Mouse (Mus musculus) c-Kit-positive CD71-positive TER-119-positive erythroid progenitor cells, embryonic 14.5 days (primary cell): Measurements from ENCODE around the gene Dpm2.

Experiments used
- DNase-seq: peaks from one replicate; pipeline ENCODE4 v3.0.0-alpha.2; 2013; ENCODE audit warnings: low spot score

The Dpm2 gene

DNA sequence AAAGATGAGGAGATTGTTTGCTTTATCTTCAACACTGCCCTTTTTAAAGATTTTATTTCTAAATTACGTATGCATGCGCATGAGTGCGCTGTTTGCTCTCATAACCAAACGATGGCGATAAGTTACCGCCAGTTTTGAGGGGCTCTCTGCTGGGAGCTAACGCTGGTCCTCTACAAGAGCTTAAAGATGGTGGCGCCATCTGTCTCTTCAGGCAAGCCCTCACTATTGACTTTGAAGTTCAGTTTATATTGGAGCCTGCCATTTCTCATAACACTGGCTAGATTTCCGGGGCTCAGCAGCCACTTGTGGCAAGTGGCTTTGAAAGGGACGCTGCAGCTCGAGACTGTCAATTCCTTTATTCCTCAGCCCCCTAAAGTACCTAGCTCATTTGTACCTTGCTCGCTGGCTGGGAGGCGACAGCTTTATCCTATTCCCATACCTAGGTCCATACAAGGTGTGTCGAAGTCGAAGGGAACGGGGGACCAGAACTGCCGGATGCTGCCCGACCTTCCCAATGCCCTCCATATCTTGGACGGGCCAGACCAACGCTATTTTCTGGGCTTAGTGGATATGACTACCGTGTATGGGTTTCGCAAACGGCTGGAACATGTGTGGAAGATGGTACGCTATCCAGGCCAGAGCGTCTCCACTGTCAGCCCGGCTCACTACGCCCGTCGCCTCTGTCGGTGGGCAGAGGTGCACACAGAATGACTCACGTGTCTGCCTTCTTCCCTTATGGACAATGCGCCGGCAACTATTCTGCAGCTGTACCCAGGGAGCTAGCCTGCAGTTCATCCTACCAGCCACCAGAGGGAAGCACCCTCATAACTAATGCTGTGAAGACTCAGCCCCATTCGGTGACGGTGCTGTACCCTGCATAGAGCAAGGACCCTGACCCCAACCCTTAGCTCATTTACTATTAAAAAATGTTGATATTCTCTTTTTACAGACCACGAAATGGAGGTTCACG, 12.5 kb downstream of the Dpm2 start:
- peak; percentile 79 for DNase-seq

DNA sequence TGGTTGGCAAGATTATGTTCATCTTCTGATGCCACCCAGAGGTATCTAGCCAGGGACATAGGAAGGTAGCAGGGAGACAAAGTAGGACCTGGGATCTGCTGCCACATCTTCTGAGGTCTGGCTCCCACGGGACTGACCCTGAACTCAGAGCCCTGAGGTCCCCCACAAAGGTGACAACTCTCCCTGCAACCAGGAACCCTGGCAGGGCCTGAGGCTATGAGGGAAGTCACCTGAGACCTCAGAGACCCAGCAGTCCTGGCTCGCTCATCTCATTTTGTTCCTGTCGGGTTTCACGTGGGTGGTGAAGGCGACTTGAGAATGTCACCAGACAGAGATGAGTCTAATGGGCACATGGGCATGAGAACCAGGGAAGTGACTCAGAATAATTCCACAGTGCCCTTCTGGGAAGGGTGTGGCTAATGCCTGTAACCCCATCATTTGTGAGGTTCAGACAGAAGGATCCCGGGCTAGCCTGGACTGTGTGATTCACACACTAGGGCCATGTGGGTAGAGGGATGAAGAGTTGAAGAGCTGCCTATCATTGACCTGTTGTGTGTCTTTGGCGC, 14.6 kb downstream of the Dpm2 start:
- no peak for DNase-seq

DNA sequence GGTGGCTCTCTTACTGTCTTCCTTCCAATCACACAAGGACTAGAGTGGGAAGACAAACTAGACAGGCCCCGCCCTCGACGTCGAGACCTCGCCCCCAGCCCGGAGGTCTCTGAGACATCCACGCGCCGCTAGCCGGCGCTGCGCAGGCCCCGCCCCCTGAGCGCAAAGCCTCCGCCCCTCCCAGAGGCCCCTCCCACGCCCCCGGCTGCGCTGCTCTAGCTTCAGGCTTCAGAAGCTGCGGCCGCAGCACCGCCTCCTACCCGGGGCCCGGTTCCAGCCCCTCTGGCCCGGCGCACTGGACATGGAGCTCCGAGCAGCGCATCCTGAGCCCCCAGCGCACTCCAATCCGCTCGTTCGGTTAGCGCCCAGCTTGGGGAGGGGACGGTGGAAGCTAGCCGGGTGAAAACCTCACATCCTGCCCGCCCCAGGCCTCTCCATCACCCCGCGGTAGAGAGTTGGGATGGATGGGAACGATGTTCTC, 16.3 kb downstream of the Dpm2 start, which contains the start of gene St6galnac4:
TSS of gene St6galnac4 (plus strand) at position 225 of the 481 bp plus-strand sequence.
- peak; percentile 86 for DNase-seq

DNA sequence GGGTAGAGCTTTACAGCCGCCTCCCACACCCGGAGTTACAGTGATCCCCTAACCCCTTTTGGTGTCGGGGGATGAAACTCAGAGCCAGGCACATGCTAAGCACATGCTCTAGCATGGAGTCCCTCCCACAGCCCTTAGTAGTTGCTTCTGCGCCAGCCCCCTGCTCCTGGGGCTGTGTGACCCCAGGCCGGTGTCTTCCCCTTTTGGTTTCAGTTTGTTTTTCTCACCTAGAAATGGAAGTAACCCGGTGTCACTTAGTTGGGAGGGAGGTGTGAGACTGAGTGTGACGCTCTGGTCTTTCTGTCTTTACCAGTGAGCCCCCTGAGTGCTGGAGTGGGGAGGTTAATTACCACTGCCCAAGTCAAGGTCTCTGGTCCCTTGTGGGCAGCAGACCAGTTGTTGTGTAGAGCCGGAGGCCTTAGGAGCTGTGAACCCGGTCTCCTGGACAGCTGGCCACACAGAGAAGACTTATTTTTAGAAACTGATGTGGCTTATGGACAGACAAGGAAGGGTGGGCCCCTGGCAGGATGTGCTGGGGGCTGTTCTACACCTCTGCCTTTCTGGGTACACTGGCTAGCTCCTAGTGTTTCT, 17.2 kb downstream of the Dpm2 start:
- no peak for DNase-seq

DNA sequence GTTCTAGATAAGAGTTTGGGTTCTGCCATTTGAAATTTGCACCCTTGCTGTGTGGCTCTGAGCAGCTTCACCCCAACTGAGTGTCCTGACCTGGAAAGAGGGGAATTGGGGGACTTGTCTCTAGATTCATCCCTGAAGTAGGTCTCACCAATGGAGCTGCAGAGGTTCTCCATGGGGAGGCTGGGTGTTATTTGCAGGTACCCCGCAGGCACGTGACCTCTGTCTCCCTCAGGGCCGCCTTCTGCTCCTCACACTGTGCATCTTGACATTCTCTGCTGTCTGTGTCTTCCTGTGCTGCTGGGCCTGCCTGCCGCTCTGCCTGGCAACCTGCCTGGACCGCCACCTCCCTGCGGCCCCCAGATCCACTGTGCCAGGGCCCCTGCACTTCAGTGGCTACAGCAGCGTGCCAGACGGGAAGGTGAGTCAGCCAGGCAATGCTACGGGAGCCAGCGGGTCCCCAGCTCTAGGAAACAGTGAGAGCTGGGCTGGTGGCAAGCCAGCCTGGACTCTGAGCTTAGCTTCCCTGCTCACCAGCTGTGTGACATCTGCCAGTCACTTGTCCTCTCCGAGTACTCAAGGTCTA, 18.6 kb downstream of the Dpm2 start:
- DNase-seq = no peak

DNA sequence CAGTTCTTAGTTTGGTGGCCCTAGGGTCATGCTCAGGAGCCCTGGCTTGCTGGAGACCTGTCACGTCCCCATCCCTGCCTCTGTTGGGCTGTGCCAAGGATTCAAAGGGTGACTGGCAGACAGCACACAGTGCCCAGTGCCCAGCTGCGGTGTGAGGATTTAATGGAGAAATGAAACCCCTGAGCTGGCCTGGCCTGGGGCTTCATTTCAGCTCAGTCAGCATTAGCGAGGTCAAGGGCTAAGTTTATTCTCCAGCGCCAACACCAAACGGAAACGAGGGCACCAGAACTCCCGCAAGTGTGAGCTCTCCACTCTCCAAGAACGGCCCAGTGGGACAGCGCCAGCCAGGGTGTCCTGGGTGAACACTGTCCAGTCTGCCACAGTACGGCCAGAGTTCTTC, 19.6 kb downstream of the Dpm2 start:
- DNase-seq = no peak

DNA sequence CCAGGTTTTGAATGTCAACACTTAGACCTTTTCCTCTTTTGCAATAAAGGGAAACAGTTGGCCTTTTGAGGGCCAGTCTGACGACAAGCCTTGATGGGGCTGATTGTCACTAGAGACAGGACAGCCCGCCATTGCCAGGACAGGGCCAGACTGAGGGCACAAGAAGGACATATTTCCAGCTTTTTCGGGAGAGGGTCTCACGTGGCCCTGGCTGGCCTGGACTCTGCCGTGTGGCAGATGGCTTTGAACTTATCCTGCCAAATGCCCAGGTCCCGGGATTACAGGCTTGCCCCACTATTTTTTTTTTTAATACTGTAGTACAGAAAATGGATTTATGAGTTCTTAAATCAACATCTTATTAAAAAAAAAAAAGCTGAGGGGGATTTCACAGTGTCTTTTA, 20.6 kb downstream of the Dpm2 start:
- DNase-seq = no peak

DNA sequence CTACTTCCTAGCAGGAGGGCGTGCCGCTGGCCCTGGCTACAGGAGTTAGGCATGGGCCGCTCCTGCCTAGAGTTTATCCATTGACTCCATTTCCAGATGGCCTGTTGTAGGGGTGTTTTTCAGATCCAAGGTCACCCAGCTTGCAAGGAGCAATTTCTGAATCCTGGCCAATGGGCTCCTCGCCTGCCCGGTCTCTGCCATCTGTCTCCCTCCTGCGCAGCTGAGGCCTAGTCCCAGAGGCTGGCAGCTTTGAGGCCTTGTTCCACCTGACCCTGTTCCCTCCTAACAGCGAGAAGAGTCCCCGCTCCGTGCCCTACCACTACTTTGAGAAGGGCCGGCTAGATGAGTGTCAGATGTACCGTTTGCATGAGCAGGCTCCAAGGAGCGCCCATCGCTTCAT, 26.1 kb downstream of the Dpm2 start:
- no peak for DNase-seq

DNA sequence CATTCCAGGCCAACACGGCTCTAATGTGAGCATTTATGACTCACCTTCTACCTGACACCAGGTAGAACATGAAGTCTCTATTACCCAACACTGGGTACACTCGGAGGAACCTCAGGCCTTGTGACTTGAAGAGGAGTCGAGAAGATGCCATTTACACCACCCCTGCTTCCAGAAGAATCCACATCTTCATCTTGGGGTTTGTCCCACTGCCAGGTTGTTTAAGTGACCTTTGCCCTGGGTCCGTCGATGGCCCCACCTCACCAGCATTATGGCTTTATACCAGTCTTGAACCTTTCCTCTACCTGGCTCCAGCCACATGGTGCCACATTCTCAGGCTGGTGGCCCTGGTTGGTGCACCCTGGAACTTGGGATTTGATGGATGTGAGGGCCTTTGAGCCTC, 26.6 kb downstream of the Dpm2 start:
- no peak for DNase-seq

DNA sequence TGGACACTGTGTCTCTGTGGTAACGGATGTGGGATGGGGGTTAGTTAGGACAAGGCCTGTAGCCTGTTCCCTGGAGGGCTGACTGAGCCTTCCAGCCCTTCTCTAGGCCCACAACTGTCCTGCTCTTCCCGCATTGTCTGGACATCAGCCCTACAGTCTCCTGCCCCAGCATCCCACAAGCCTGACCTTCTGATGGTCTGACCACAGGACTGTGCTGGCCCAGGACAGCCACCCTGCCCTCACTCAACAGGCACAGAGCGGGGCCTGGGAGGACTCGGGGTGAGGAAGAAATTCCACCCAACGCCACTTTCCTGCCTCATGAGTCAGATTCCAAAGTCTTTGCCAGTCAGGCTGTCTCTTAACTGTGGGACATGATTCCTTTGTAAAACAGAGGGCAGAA, 27.0 kb downstream of the Dpm2 start:
- no peak for DNase-seq

DNA sequence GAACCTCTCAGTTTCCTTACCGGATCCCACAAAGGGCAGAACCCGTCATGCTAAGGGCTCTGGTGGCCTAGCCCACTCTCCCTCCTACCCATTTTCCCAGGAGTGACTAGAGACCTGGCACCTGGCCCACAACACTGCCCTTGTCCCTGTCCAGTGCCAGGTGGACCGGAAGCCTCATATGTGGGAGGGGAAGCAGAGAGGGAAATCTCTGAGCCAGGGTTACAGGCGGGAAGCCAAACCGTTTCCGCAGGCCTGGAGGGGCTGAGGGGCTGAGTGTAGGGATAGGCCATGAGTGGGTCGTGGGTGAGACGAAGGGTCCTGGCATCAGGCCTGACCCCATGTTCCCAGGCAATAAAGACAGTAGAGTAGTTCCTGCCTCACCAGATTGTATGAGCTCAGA, 27.8 kb downstream of the Dpm2 start:
- no peak for DNase-seq

DNA sequence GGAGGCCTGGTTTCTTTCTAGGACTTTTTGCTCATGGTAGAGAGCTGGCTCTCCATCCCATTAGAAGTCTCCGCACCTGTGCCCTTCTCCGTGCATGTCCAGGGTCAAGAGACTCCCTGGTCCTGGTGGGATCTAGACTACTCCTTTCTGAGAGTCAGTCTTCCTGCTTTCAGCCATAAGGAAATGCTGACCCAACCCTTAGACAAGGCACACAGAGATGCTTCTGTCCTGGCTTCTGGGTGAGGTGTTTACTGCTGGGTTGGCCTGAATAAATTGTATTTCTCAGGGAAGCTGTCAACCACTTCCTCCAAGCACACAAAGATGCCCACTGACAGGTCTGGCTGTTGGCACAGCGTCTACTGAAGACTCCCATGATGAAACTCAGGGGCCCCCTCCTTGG, 28.8 kb downstream of the Dpm2 start, which contains the start of gene St6galnac6:
TSS of gene St6galnac6 (plus strand) at position 301 of the 400 bp plus-strand sequence.
- DNase-seq = no peak

DNA sequence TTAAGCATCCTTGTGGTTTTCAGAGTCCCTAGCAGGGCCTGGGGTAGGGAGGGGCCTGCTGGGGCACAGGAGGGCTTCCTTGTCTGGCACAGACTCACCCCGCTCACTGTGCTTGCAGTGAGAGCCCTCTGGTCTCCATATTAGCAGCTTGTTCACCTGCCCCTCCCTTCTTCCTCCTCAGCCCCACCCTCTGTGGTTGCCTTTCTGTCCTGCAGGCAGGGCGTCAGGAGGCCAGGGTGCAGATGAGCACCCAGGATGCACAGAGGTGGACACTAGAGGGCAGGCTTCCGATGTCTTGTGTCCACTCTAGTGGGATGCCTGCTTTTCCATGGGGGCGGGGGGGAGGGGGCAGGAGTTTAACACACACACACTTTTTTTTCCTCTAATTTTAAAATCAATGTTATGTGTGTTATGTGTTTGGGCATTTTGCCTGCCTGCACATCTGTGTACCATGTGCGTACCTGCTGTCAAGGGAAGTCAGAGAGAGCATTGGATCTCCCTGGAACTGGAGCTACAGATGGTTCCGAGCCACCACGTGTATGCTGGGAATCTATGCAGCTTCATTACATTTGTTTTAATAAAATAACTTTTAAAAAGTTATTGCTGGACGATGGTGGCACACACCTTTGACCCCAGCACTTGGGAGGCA, 30.9 kb downstream of the Dpm2 start:
- DNase-seq = peak; percentile 62

DNA sequence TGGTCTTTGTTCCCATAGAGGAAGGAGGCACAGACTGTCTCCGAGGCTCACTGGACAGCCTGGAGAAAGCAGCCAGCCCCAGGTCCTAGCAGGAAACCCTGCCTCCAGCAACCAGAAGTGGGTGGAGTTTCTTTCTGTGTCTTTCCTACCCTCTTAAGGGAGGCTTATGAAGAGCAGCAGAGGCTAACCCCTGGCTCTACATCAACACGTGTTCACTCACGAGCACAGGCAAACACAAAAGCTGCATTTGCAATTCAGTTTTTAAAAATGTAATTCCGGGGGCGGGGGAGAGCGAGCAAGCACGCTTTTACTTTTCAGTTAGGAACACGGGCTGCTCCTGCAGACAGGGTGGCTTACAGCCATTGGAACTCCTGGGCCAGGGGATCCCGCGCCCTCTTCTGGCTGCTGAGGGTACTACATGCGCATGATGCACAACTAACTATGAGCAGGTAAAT, 32.0 kb downstream of the Dpm2 start:
- DNase-seq = peak; percentile 75

DNA sequence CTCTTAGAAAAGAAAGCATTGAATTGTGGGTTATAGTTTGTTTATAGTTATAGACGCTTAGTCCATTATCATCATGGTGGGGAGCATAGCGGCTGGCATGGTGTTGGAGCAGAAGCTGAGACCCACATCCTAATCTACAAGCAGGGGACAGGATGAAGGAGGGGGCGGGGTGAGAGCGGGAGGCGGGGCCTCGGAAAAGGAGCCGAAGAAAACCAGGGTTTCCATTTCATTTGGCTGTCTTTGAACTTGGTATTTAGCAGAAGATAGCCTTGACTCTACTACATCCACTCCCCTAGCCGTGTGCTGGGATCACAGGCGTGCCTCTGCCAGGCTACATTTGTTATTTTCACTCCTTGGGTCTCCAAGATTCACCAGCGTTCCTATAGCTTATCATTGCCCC, 34.0 kb downstream of the Dpm2 start:
- no peak for DNase-seq

DNA sequence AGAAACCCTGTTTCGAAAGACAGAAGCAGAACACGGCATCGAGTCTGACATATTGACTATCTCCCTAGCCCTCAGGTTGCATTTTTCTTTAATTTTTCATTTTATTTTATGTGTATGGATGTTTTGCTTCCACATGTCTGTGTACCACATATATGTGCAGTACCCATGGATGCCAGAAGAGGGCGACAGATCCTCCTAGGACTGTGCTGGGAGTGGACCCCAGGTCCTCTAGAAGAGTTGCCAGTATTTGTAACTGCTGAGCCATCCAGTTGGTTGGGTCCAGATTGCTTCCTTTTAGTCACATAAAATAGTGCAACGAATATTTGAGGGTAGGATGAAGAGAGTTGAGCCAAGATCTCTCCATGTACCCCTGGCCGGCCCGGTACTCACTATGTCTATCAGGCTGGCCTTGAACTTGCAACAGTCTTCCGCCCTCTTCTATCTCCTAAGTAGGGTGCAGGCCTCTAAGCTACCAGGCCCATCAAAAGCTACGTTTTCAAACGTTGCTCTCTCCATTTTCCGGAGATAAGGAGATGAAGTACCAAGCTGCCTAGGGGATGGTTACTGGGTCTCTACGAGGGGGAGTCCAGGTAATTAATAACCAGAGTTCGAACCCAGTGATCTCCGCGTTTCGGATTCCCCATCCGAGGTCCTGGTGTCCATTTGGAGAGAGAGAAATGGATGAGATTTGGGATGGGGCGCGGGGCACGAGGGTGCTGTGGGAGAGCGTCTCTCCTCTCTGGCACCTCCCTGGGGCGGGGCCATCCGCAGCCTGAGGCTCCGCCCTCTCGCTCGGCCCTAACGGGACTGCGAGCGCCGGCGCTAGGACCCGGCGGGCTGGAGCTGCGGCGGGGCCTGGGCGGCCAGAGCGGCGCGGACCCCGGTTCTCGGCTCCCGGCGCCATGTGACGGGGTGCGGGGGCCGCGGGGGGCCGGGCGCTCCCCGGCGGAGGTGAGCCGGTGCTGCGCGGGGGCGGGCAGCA, 35.8 kb downstream of the Dpm2 start:
- peak; percentile 82 for DNase-seq

DNA sequence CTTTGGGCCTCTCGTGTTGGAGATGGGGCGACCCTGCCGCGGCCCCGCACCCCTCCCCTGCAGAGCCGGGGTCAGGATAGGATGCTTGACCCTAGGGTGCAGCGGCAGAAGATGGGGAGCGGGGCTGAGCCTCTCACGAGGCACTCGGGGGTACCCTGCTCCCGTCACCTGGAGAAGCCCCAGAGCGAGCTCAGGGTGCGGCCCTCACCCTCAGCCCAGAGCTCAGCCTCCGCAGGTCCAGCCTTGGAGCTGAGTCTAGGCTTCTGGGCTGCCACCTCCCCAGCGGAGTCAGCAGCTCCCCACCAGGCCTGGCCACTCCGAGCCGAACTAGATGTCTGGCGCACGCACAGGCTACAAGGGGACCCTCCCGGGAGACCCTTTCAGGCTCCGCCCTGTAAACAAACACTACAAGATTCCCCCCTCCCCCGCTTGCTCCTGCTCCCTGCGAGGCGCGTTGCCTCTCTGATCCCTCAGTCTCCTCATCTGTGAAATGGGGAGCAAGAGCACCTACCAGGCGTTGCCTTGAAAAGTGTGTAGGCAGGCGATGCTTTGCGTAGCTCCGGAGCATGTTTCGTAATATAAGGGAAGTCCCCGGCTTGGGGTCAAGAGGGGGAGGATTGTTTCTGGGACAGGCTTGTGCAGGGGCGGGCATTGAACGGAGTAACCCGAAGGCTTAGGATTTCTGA, 36.7 kb downstream of the Dpm2 start:
- DNase-seq = peak; percentile 56

DNA sequence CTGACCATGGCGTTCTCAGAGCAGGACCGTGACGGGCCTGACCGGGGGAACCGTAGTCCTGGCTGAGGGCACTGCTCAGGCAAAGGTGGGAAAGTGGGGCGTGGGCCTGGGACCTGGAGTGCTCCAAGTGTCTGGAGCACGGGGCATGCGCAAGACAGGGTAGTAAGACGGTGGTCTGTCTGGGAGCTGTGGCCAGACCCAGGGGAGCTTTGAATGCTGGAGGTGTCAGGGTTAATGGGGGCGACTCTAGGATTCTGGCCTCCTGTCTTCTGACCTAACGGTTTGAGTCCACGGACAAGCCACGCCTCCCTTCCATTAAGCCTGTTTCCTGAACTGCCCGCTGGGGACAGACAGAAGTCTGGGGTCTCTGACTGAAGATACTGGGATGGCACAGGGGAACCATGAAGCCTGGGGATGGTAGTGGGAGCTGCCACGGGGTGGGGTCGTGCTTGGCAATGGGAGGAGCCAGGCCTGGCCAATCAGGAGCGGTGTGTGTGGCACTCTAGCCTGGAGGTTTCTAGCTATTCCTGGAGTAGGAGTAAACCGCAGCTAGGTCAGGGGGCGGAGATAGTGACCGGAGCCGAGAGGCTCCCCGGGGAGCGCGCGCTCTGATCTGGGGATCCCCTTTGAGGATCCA, 37.6 kb downstream of the Dpm2 start:
- peak; percentile 77 for DNase-seq

DNA sequence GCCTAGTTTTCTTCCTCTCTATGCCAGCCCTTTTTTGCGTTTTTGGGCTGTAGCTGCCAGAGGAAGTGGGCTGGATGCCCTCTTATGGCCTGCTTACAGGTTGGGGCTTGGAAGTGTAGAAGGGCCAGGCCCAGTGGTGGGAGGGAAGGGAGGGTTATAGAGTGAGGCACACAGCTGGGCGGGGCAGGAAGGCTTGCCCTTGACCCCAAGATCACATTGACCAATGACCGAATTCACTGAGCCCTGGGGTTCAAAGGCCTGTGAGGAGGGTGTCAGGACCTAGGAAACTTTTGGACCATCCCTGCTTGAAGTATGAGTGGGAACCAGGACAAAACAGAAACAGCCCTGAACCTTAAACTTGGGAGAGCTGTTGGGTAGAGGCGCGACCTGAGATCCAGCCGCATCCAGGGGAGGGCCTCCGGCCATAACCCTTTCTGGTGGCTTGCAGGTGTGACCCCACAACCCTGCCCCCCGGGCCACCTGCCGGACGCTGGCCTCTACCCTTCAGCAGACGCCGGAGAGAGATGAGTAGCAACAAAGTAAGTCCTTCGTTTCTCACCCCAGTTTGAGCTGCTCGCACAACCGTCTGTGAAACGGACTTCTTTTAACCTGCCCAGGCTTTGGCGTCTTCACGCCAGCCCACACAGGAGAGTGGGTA, 38.2 kb downstream of the Dpm2 start:
- DNase-seq = no peak
